Mouse (Mus musculus) midbrain, embryonic 16.5 days (tissue): ENCODE data around the gene Stoml3. TPM values are rescaled to one million over a fixed set of nuclear protein-coding genes. Genes with fewer than 3 reads are reported as not detected.
A peak's percentile ranks its signal among the peaks of the same experiment; 100 is the strongest.

Source experiments
- ATAC-seq: fragments of 200-750 bp; cut with Nextera tagmentation; 2 replicates; pipeline ENCODE4 v1.8.0; 2017; ENCODE audit warnings: moderate TSS enrichment
- H3K27ac ChIP-seq: fragments of 300-500 bp; sonication (generic); 2 replicates; pipeline ENCODE4 v1.5.1; 2014; ENCODE audit warnings: mild to moderate bottlenecking, low read length, mixed read lengths
- H3K27me3 ChIP-seq: fragments of 300-500 bp; sonication (generic); 2 replicates; pipeline ENCODE4 v1.6.1; 2014; ENCODE audit warnings: low read depth, low read length, mixed read lengths; ENCODE audit not compliant: control insufficient read depth, insufficient read depth
- H3K36me3 ChIP-seq: fragments of 300-500 bp; sonication (generic); 2 replicates; pipeline ENCODE4 v1.6.1; 2014; ENCODE audit warnings: mild to moderate bottlenecking, low read length, moderate library complexity, mixed read lengths; ENCODE audit not compliant: control insufficient read depth, insufficient read depth
- H3K4me1 ChIP-seq: fragments of 300-500 bp; sonication (generic); 2 replicates; pipeline ENCODE4 v1.6.1; 2014; ENCODE audit warnings: mild to moderate bottlenecking, low read length, mixed read lengths; ENCODE audit not compliant: control insufficient read depth, insufficient read depth
- H3K4me2 ChIP-seq: fragments of 300-500 bp; sonication (generic); 2 replicates; pipeline ENCODE4 v1.6.1; 2014; ENCODE audit warnings: mild to moderate bottlenecking, low read length, mixed read lengths
- H3K4me3 ChIP-seq: fragments of 300-500 bp; sonication (generic); 2 replicates; pipeline ENCODE4 v1.5.1; 2014; ENCODE audit warnings: low read depth, mild to moderate bottlenecking, low read length, moderate library complexity, mixed read lengths
- H3K9ac ChIP-seq: fragments of 300-500 bp; sonication (generic); 2 replicates; pipeline ENCODE4 v1.6.1; 2014; ENCODE audit warnings: low read depth, low read length, mixed read lengths
- H3K9me3 ChIP-seq: fragments of 300-500 bp; sonication (generic); replicated peaks from 2 replicates; pipeline ENCODE4 v1.6.1; 2014; ENCODE audit warnings: mild to moderate bottlenecking, low read length, mixed read lengths; ENCODE audit not compliant: control insufficient read depth, poor library complexity, severe bottlenecking
- WGBS: fragments of 180-500 bp; shearing (Covaris S2); extraction: QIAGEN DNeasy Blood & Tissue Kit; methylation state at CpG from one replicate; pipeline ENCODE4 v1.1.7; 2014; 5-methylcytosine and 5-hydroxymethylcytosine counted together
- polyA plus RNA-seq: library from polyadenylated mRNA; unstranded; fragments of >200 nt; fragmentation: Nextera tagmentation; extraction: Ambion mirVana; gene quantifications from 2 replicates; pipeline ENCODE4 v1.2.1, GENCODE M21; 2015

Gene Stoml3
- polyA plus RNA-seq, 1 experiment from 2014 or later = not detected

GRCm38 (mm10) chr3:53454984-53455383 lies 33.5 kb upstream of the Stoml3 start:
- WGBS = 85% methylated on average over 7 of the region's 7 CpGs
- no peak for ATAC-seq

GRCm38 (mm10) chr3:53457750-53458149 lies 30.7 kb upstream of the Stoml3 start:
- H3K9me3 ChIP-seq = no peaks in the 10 kb centered on the region
- no peak for ATAC-seq
- H3K4me3 ChIP-seq = no peak overlapping the region
- no peak overlapping the region for H3K9ac ChIP-seq
- H3K4me2 ChIP-seq = no peak overlapping the region
- 83% methylated on average over 5 of the region's 5 CpGs for WGBS
- no peaks in the 10 kb centered on the region for H3K27me3 ChIP-seq
- no peak overlapping the region for H3K27ac ChIP-seq
- peaks cover 19% of the 10 kb centered on the region for H3K36me3 ChIP-seq
- peaks cover 10% of the 10 kb centered on the region for H3K4me1 ChIP-seq

More at GRCm38 (mm10) chr3:53454984-53455383, 33.5 kb upstream of the Stoml3 start:
- Histone ChIP-seq H3K9me3 (no peaks in the 10 kb centered on the region), H3K27me3 (no peaks in the 10 kb centered on the region), H3K36me3 (peaks cover 26% of the 10 kb centered on the region), H3K4me2 (no peak overlapping the region), H3K27ac (no peak overlapping the region), H3K4me3 (no peak overlapping the region), H3K9ac (no peak overlapping the region), H3K4me1 (no peaks in the 10 kb centered on the region)

- H3K27me3 ChIP-seq = no peaks in the 10 kb centered on the region
- H3K4me2 ChIP-seq = no peak overlapping the region
- WGBS = 90% methylated on average over 9 of the region's 9 CpGs
- peaks cover 11% of the 10 kb centered on the region for H3K36me3 ChIP-seq
- H3K4me1 ChIP-seq = peaks cover 15% of the 10 kb centered on the region
- H3K9ac ChIP-seq = no peak overlapping the region
- H3K9me3 ChIP-seq = no peaks in the 10 kb centered on the region
- H3K27ac ChIP-seq = no peak overlapping the region
- ATAC-seq = no peak
- no peak overlapping the region for H3K4me3 ChIP-seq
Measured at GRCm38 (mm10) chr3:53460106-53460505, 28.3 kb upstream of the Stoml3 start.

- Histone ChIP-seq H3K36me3 (peaks cover 5% of the 10 kb centered on the region; the same call in 1 of the 2 replicates), H3K9me3 (no peaks in the 10 kb centered on the region), H3K4me2 (peak overlapping the region; percentile 74), H3K27ac (peak overlapping the region; percentile 81), H3K27me3 (no peaks in the 10 kb centered on the region), H3K4me3 (peak overlapping the region; percentile 95), H3K9ac (peak overlapping the region; percentile 79), H3K4me1 (peaks cover 40% of the 10 kb centered on the region)
- 2% methylated on average over 9 of the region's 9 CpGs for WGBS
- ATAC-seq = peak; percentile 12
Measured at GRCm38 (mm10) chr3:53462701-53463045, 25.8 kb upstream of the Stoml3 start.

- WGBS = under 1% methylated on average over 52 of the region's 52 CpGs
Measured at GRCm38 (mm10) chr3:53463046-53463764, 25.2 kb upstream of the Stoml3 start, which contains the start of the genes Nhlrc3 and Proser1. Gene Nhlrc3 (minus strand): TSS chr3:53463332. Gene Proser1 (plus strand): TSS chr3:53463666.

GRCm38 (mm10) chr3:53463765-53464114 lies 24.7 kb upstream of the Stoml3 start:
- peak overlapping the region; percentile 79 for H3K9ac ChIP-seq
- peaks cover 44% of the 10 kb centered on the region for H3K4me1 ChIP-seq
- peak overlapping the region; percentile 83 for H3K27ac ChIP-seq
- WGBS = 0% methylated on average over 34 of the region's 35 CpGs
- peak; percentile 73 for ATAC-seq
- peak overlapping the region; percentile 87 for H3K4me2 ChIP-seq
- H3K4me3 ChIP-seq = peak overlapping the region; percentile 95
- H3K27me3 ChIP-seq = no peaks in the 10 kb centered on the region
- peaks cover 3% of the 10 kb centered on the region; the same call in 1 of the 2 replicates for H3K36me3 ChIP-seq
- no peaks in the 10 kb centered on the region for H3K9me3 ChIP-seq

More at GRCm38 (mm10) chr3:53463046-53463764, 25.2 kb upstream of the Stoml3 start, which contains the start of the genes Nhlrc3 and Proser1:
- Histone ChIP-seq H3K9me3 (no peaks in the 10 kb centered on the region), H3K27me3 (no peaks in the 10 kb centered on the region), H3K4me2 (peak within 1 kb of the TSS; percentile 87), H3K4me3 (peak within 1 kb of the TSS; percentile 95), H3K27ac (peak within 1 kb of the TSS; percentile 83), H3K4me1 (peaks cover 41% of the 10 kb centered on the region), H3K36me3 (peaks cover 3% of the 10 kb centered on the region; the same call in 1 of the 2 replicates), H3K9ac (peak within 1 kb of the TSS; percentile 79)
- peak; percentile 99 for ATAC-seq

GRCm38 (mm10) chr3:53464146-53464698 lies 24.2 kb upstream of the Stoml3 start:
- H3K36me3 ChIP-seq = peaks cover 3% of the 10 kb centered on the region; the same call in 1 of the 2 replicates
- H3K4me3 ChIP-seq = peak overlapping the region; percentile 95
- ATAC-seq = no peak
- H3K4me1 ChIP-seq = peaks cover 46% of the 10 kb centered on the region
- H3K27ac ChIP-seq = no peak overlapping the region; the same call in 1 of the 2 replicates
- H3K4me2 ChIP-seq = peak overlapping the region; percentile 87
- H3K9me3 ChIP-seq = no peaks in the 10 kb centered on the region
- WGBS = under 1% methylated on average over 20 of the region's 20 CpGs
- no peaks in the 10 kb centered on the region for H3K27me3 ChIP-seq
- peak overlapping the region; percentile 79 for H3K9ac ChIP-seq

- no peak overlapping the region for H3K9ac ChIP-seq
Measured at GRCm38 (mm10) chr3:53465330-53465729, 23.1 kb upstream of the Stoml3 start.

GRCm38 (mm10) chr3:53466481-53466880 lies 22.0 kb upstream of the Stoml3 start:
- Histone ChIP-seq H3K9me3 (no peaks in the 10 kb centered on the region), H3K4me1 (peaks cover 45% of the 10 kb centered on the region), H3K27me3 (no peaks in the 10 kb centered on the region), H3K36me3 (peaks cover 4% of the 10 kb centered on the region; the same call in 1 of the 2 replicates), H3K9ac (0 out of 2 replicates have a peak overlapping the region, but pooled peaks have one; percentile 7), H3K4me3 (no peak overlapping the region), H3K27ac (no peak overlapping the region), H3K4me2 (peak overlapping the region; percentile 87)
- WGBS = 59% methylated on average over 9 of the region's 9 CpGs
- ATAC-seq = no peak

More at GRCm38 (mm10) chr3:53465330-53465729, 23.1 kb upstream of the Stoml3 start:
- Histone ChIP-seq H3K4me3 (peak overlapping the region; percentile 23), H3K27ac (no peak overlapping the region), H3K9me3 (no peaks in the 10 kb centered on the region), H3K4me1 (peaks cover 46% of the 10 kb centered on the region), H3K27me3 (no peaks in the 10 kb centered on the region), H3K36me3 (peaks cover 5% of the 10 kb centered on the region; the same call in 1 of the 2 replicates), H3K4me2 (peak overlapping the region; percentile 87)
- 60% methylated on average over 6 of the region's 6 CpGs for WGBS
- no peak for ATAC-seq
